Comparison of ENCODE assay signal across 9 mouse cellular contexts in the genomic region with DNA sequence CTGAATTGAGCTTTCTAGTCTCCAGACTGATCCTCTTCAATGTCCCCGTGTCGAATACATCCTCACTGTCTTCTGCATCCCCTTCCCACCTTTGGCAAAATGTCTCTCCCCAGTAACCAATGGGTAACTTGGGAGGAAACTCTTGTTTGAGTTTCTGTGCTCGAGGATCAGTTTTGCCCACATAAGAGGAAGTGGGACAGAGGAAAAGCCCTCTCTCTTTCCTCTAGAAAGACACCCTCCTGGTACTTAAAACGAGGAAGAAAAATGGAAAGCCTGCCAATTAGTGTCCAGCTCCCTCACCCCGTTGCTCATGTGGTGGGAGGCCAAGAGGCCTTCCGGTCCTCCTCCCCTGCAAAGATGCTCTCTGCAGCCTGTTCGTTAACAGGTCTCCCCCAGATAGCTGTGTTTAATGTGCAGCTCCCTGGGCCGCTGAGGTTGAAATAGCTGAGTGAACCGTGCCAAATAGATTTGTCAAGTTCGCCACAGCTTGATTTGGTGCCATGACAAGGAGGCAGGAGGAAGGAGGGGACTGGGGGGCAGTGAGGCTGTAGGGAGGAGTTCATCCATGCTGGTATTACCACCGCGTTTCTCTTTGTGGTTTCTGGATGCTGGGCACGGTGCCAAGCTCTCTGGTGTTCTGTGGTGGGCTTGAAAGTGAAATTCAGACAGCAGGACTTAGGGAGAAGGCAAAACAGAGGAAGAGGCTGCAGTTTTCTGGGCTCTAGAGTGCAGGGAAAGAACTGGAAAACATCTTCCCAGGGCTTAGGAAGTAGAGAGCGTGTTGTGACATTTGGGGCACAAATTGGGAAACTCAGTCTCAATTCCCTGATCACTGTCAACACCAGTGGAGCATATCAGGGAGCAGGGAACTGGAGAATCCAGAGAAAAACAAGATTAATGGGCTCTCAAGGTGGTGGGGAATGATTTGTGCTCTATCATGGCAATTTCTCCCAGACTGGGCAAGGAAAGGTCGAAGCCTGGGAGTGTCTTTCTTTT. TPM values are rescaled to one million over a fixed set of nuclear protein-coding genes. Genes with fewer than 3 reads are reported as not detected.
DNase-seq lines count a peak whose midpoint lies in the region; ATAC-seq and TF ChIP-seq lines count a peak whose summit lies in the region.
"Had no signal": no experiment of that assay in that cellular context is flagged by ENCODE, and none has a peak within 500 bp of the region (broad histone marks: within the 10 kb centered on the region; RNA-seq: fewer than 3 reads in every experiment).

No protein-coding gene starts in this region.

- TF ChIP-seq POLR2A in embryonic fibroblast, embryonic 13.5 days (IDR thresholded peaks at IDR 0.05; ENCODE audit: low read depth, low read length): no peak

- TF ChIP-seq CTCF in embryonic fibroblast, embryonic 13.5 days (IDR thresholded peaks at IDR 0.05; ENCODE audit: borderline replicate concordance, insufficient read depth, low read length): no peak

- H3K27ac ChIP-seq in embryonic fibroblast, embryonic 13.5 days (ENCODE audit: insufficient read depth, low read length): peak overlapping the region; percentile 48
- peak overlapping the region; percentile 14 for H3K27ac ChIP-seq in hindbrain, embryonic 15.5 days (replicated peaks)
- peak overlapping the region; percentile 15; the same call in 1 of the 2 replicates for H3K27ac ChIP-seq in neural tube, embryonic 12.5 days

- no peak overlapping the region for H3K9ac ChIP-seq in hindbrain, embryonic 15.5 days
- no peak overlapping the region for H3K9ac ChIP-seq in neural tube, embryonic 12.5 days

- H3K9me3 ChIP-seq in hindbrain, embryonic 15.5 days: no peaks in the 10 kb centered on the region
- no peaks in the 10 kb centered on the region for H3K9me3 ChIP-seq in neural tube, embryonic 12.5 days
- H3K9me3 ChIP-seq: G1E had no signal

- peaks cover 32% of the 10 kb centered on the region for H3K4me1 ChIP-seq in embryonic fibroblast, embryonic 13.5 days (ENCODE audit: control insufficient read depth, insufficient read depth, low read length)
- peaks cover 39% of the 10 kb centered on the region for H3K4me1 ChIP-seq in hindbrain, embryonic 15.5 days (replicated peaks)
- peaks cover 49% of the 10 kb centered on the region for H3K4me1 ChIP-seq in neural tube, embryonic 12.5 days

- 26% methylated on average over 15 of the region's 15 CpGs for WGBS in hindbrain, embryonic 15.5 days
- 38% methylated on average over 15 of the region's 15 CpGs for WGBS in neural tube, embryonic 12.5 days

- ATAC-seq in hindbrain, embryonic 15.5 days (ENCODE audit: low FRiP score, low read depth): peak; percentile 81
- peak; percentile 78 for ATAC-seq in neural tube, embryonic 12.5 days (ENCODE audit: low FRiP score, low read depth)

- DNase-seq in gastrocnemius, adult 18-20 months (ENCODE audit: low spot score): peak; percentile 54
- DNase-seq in gastrocnemius, postnatal 25 days: no peak
- DNase-seq in 3T3-L1 (ENCODE audit: low read depth, low spot score): peak; percentile 91
- DNase-seq in embryo, embryonic 9.5 days (ENCODE audit: extremely low spot score): no peak
- DNase-seq in spleen, postnatal 36 days (ENCODE audit: low spot score in 2 of 2): no peak

- peaks cover 2% of the 10 kb centered on the region; the same call in 1 of the 2 replicates for H3K36me3 ChIP-seq in hindbrain, embryonic 15.5 days
- peaks cover 16% of the 10 kb centered on the region for H3K36me3 ChIP-seq in neural tube, embryonic 12.5 days
- H3K36me3 ChIP-seq: G1E had no signal

- H3K4me3 ChIP-seq in embryonic fibroblast, embryonic 13.5 days (ENCODE audit: insufficient read depth, low read length): no peak overlapping the region
- H3K4me3 ChIP-seq in hindbrain, embryonic 15.5 days: no peak overlapping the region
- H3K4me3 ChIP-seq in neural tube, embryonic 12.5 days: no peak overlapping the region

- peak overlapping the region; percentile 14; the same call in 1 of the 2 replicates for H3K4me2 ChIP-seq in hindbrain, embryonic 15.5 days
- peak overlapping the region; percentile 22; the same call in 1 of the 2 replicates for H3K4me2 ChIP-seq in neural tube, embryonic 12.5 days (replicated peaks)

- no peaks in the 10 kb centered on the region for H3K27me3 ChIP-seq in hindbrain, embryonic 15.5 days
- H3K27me3 ChIP-seq in neural tube, embryonic 12.5 days (replicated peaks): 0 out of 2 replicates have a peak, but pooled peaks cover 3% of the 10 kb centered on the region

RNA-seq across cellular contexts. Expression of gene Nrp2, which starts 48.2 kb away (rescaled TPM):
- 1 to 10 TPM; 3.7 to 8.0 TPM for total RNA-seq in gastrocnemius, adult 18-20 months (2021)
- 1 to 10 TPM; 4.5 to 6.0 TPM for total RNA-seq in gastrocnemius, postnatal 25 days (2021)
- polyA plus RNA-seq in embryonic fibroblast, embryonic 13.5 days (2011; ENCODE audit: insufficient read length, low read depth, missing spikeins): 37.2 and 74.9 TPM in 2 replicates
- polyA plus RNA-seq in hindbrain, embryonic 15.5 days (2015; fragmentation: Nextera tagmentation; extraction: Ambion mirVana): 28.8 and 31.5 TPM in 2 replicates
- polyA plus RNA-seq in neural tube, embryonic 12.5 days (2016; fragmentation: Nextera tagmentation; extraction: Ambion mirVana): 44.0 and 44.6 TPM in 2 replicates

Comparison
In these comparisons a context has a peak if more than half of its experiments do, and no peak if none do; other contexts are left out.
1. DNase-seq: peak in gastrocnemius, adult 18-20 months (single experiment) and 3T3-L1 (single experiment); none in gastrocnemius, postnatal 25 days (single experiment), embryo, embryonic 9.5 days (single experiment) and spleen, postnatal 36 days (0 of 2).
2. Peak in every context shown above with its lines, with median percentiles within 50 percentile points of each other: H3K27ac ChIP-seq.